Mouse (Mus musculus) lung, postnatal 0 days (tissue): ENCODE results near the gene Cacnb2.

Source experiments
- CTCF ChIP-seq: IDR thresholded peaks from 2 replicates; pipeline ENCODE4 v1.5.1; 2016; ENCODE audit warnings: antibody characterized with exemption, mild to moderate bottlenecking
- EP300 ChIP-seq: IDR thresholded peaks from 2 replicates; pipeline ENCODE4 v1.6.1; 2016; ENCODE audit warnings: antibody characterized with exemption, mild to moderate bottlenecking, control low read depth

GRCm38 (mm10) chr2:15008072-15008471 is 405.2 kb downstream of the Cacnb2 start:
- TF ChIP-seq EP300, result no peak
- TF ChIP-seq CTCF, result no peak
